Mouse (Mus musculus): Measurements from ENCODE around the gene E2f1.

DNA sequence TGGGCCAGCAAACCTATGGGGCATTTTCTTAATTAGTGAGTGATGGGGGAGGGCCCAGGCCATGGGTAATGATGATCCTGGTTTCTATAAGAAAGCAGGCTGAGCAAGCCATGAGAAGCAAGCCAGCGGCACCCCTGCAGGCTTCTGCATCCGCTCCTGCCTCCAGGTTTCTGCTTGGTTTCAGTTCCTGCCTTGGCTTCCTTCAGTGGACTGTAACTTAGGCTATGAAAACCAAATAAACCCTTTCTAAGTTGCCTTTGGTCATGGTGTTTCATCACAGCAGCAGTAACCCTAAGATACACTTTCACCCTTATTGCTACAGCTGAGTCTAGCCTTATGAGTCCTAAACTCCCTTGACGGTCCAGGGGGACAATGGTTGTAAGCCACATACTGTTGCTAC, 27.7 kb upstream of the E2f1 start:
- TF ChIP-seq GATA1 (IDR thresholded peaks at IDR 0.05; ENCODE audit: borderline replicate concordance, low read length) (no peak), FLI1 (IDR thresholded peaks at IDR 0.05; ENCODE audit: low read length) (no peak)

Data from megakaryocyte, embryonic 14.5 days (primary cell).